Mouse (Mus musculus): ENCODE results near the gene Prap1.

Prap1 gene

GRCm38 (mm10) chr7:140081408-140082241, 11.6 kb upstream of the Prap1 start:
- no peak for DNase-seq (ENCODE audit: low read depth in 2 of 2, low spot score in 2 of 2)

GRCm38 (mm10) chr7:140082242-140082678, 10.9 kb upstream of the Prap1 start, which contains the start of gene Caly:
TSS of gene Caly (minus strand) at chr7:140082548.
- no peak for DNase-seq (ENCODE audit: low read depth in 2 of 2, low spot score in 2 of 2)

- DNase-seq (ENCODE audit: low read depth in 2 of 2, low spot score in 2 of 2): no peak
Observed at GRCm38 (mm10) chr7:140090601-140091000, 2.6 kb upstream of the Prap1 start.

- DNase-seq (ENCODE audit: low read depth in 2 of 2, low spot score in 2 of 2): no peak
Observed at GRCm38 (mm10) chr7:140094954-140095353, 1.8 kb downstream of the Prap1 start.

- DNase-seq (ENCODE audit: low read depth in 2 of 2, low spot score in 2 of 2): no peak
Observed at GRCm38 (mm10) chr7:140095556-140095955, 2.4 kb downstream of the Prap1 start.

- DNase-seq (ENCODE audit: low read depth in 2 of 2, low spot score in 2 of 2): no peak
Observed at GRCm38 (mm10) chr7:140096055-140096454, 2.9 kb downstream of the Prap1 start.

- no peak for DNase-seq (ENCODE audit: low read depth in 2 of 2, low spot score in 2 of 2)
Observed at GRCm38 (mm10) chr7:140098466-140098865, 5.3 kb downstream of the Prap1 start.

- DNase-seq (ENCODE audit: low read depth in 2 of 2, low spot score in 2 of 2): no peak
Observed at GRCm38 (mm10) chr7:140101498-140101897, 8.3 kb downstream of the Prap1 start.

GRCm38 (mm10) chr7:140101993-140102860, 9.0 kb downstream of the Prap1 start, which contains the start of gene Fuom:
TSS of gene Fuom (minus strand) at chr7:140102441.
- DNase-seq (ENCODE audit: low read depth in 2 of 2, low spot score in 2 of 2): peak; percentile 55 to 73

- no peak for DNase-seq (ENCODE audit: low read depth in 2 of 2, low spot score in 2 of 2)
Observed at GRCm38 (mm10) chr7:140104009-140104408, 10.8 kb downstream of the Prap1 start.

GRCm38 (mm10) chr7:140111943-140112342, 18.7 kb downstream of the Prap1 start:
- DNase-seq (ENCODE audit: low read depth in 2 of 2, low spot score in 2 of 2): no peak

GRCm38 (mm10) chr7:140115583-140116328, 22.6 kb downstream of the Prap1 start, which contains the start of gene Paox:
TSS of gene Paox (plus strand) at chr7:140115799.
- DNase-seq (ENCODE audit: low read depth in 2 of 2, low spot score in 2 of 2): no peak

GRCm38 (mm10) chr7:140116329-140117054, 23.3 kb downstream of the Prap1 start, which contains the start of gene Echs1:
TSS of gene Echs1 (minus strand) at chr7:140116476.
- DNase-seq (ENCODE audit: low read depth in 2 of 2, low spot score in 2 of 2): peak; percentile 77 to 84

GRCm38 (mm10) chr7:140120484-140120883, 27.3 kb downstream of the Prap1 start:
- DNase-seq (ENCODE audit: low read depth in 2 of 2, low spot score in 2 of 2): no peak

GRCm38 (mm10) chr7:140121338-140121910, 28.2 kb downstream of the Prap1 start:
- no peak for DNase-seq (ENCODE audit: low read depth in 2 of 2, low spot score in 2 of 2)

GRCm38 (mm10) chr7:140122765-140123164, 29.6 kb downstream of the Prap1 start:
- no peak for DNase-seq (ENCODE audit: low read depth in 2 of 2, low spot score in 2 of 2)

- DNase-seq (ENCODE audit: low read depth in 2 of 2, low spot score in 2 of 2): no peak
Observed at GRCm38 (mm10) chr7:140124382-140124781, 31.2 kb downstream of the Prap1 start.

- peak; percentile 74 to 84 for DNase-seq (ENCODE audit: low read depth in 2 of 2, low spot score in 2 of 2)
Observed at GRCm38 (mm10) chr7:140125278-140126021, 32.3 kb downstream of the Prap1 start.

- no peak for DNase-seq (ENCODE audit: low read depth in 2 of 2, low spot score in 2 of 2)
Observed at GRCm38 (mm10) chr7:140126022-140126350, 32.8 kb downstream of the Prap1 start.
